Mouse (Mus musculus): ENCODE measurements around the gene Tfam. TPM values are rescaled to one million over a fixed set of nuclear protein-coding genes. Genes with fewer than 3 reads are reported as not detected.

Gene Tfam
- total RNA-seq, 2 experiments from 2014 or later, result 63.2 to 100 TPM

DNA sequence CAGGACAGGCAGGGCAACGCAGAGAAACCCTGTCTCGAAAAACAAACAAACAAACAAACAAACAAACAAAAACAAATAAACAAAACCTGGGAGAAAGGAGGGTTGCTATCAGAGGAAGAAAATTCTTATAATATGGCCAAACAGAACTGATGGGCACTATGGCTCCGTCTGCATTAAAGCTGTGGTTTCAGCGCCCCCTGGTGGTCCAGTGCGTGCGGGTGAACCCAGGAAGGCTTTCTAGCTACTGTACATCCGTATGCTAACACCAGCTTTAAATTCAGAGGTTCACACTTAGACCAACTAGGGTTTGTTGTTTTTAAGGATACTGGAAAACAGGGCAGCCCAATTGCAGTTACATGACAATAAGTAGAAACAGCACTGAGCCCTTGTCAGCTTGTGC, 12.2 kb downstream of the Tfam start:
- peak; percentile 94 for ATAC-seq (replicated peaks; ENCODE audit: poor library complexity)

DNA sequence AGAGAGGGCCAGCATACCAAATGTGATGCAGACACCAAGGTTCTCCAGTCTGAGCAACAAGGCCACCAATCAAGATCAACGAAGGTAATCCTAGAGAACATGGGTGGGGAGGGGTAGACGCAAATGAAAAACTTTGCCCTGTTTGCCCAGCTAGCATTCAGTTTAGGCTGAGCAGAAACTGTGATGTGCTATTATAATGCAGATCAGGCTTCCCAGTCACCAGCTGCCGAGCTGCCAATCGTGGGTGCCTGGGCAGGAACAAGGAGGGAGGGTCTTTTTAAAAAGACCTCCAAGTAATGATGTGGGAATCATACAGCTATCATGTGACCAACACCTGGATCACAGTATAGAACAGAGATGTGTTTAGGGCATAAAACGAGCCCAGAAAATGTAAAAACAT, 15.0 kb downstream of the Tfam start:
- ATAC-seq (replicated peaks; ENCODE audit: poor library complexity), result no peak

DNA sequence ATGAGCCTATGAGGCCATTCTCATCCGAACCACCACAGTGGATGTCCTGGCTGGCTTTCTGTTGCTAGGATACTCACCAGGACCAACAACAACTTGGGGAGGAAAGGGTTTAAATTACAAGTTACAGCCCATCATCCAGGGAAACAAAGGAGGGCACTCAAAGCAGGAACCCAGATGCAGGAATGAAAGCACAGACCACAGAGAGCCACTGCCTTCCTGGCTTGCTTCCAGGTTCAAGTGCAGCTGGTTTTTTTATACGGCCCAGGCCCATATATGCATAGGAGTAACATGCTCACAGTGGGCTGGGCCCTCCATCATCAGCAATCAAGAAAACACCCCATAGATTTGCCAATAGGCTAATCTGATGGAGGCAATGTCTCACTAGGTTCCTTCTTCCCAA, 15.4 kb downstream of the Tfam start:
- no peak for ATAC-seq (replicated peaks; ENCODE audit: poor library complexity)

DNA sequence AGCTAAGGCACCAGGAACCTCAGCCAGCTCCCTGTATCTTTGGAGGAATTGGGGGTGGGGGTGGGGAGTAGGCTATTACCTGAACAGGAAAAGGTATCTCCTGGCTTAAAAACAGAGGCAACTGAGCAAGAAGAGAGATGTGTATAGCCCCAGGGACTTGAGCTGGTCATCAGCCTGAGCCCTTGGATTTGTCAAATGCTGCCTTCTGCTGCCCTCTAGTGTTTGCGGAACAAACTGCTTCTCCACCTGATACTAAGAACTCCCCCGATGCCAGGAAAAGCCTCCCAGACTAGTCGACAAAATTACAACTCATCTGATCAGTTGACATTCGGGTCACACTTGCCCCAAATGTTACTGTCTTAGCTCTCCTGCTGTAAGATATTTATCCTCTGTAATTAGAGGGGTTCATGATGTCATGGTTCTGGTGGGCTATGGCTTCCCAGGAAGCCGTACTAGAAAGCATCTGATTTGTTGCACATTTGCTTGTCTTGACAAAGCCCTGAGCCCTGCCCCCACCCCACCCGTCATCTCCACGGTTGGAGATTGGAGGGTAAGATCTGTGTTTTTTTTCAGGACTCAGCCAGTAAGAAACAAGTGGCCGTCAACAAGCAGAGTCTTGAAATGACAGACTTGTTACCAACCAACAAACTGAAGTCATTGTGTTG, 19.7 kb downstream of the Tfam start:
- ATAC-seq (replicated peaks; ENCODE audit: poor library complexity), result peak; percentile 92

DNA sequence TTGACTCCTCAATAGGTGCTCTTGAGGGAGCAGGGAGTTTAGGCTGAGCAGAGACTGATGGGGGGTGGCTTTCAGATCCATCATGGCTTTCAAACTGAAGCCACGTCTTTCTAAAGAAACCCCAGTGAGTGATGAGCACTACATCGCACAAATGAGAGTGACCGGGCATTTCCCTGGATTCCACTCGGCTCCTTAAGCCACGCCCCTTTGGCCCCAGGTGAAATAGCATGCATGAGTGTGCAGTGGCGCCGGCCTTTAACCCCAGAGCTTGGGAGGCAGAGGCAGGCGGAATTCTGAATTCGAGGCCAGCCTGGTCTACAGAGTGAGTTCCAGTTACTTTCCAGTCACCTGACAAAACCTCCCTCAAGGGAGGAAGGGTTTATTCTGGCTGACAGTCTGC, 22.1 kb downstream of the Tfam start:
- no peak for ATAC-seq (replicated peaks; ENCODE audit: poor library complexity)

DNA sequence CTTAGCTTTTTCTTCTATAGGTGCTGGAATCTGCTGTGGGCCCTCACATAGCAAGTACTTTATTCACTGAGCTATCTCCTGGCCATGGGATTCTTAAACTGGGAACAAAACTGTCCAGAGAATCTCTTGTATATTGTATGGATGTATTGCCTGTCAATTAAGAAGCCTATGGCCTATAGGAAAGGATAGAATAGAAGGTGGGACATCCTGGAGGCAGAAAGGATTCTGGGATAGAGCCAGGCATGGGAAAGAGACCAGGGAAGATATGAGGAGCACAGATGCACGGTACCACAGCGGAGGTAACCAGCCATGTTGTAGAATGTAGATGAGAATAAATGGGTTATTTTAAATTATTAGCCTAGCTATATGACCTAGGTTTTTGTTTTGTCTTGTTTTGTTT, 36.6 kb downstream of the Tfam start:
- ATAC-seq (replicated peaks; ENCODE audit: poor library complexity), result no peak

DNA sequence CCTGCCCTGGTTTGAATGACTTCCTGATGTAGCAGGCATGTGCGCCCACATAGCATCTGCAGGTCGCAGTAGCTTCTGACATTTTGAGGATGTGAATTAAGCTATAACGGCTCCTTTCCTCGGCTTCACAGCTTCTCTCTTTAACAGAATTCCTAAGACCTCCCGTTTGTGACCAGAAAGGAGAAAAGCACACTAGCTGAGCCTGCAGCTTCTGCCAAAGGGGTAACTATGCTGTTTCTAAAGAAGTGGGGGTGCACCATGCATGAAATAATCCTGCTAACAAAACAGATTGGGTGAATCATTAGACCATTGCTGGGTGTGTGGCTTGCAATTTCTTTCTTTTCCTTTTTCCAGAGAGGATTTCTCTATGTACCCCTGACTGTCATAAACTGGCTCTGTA, 37.1 kb downstream of the Tfam start:
- no peak for ATAC-seq (replicated peaks; ENCODE audit: poor library complexity)

DNA sequence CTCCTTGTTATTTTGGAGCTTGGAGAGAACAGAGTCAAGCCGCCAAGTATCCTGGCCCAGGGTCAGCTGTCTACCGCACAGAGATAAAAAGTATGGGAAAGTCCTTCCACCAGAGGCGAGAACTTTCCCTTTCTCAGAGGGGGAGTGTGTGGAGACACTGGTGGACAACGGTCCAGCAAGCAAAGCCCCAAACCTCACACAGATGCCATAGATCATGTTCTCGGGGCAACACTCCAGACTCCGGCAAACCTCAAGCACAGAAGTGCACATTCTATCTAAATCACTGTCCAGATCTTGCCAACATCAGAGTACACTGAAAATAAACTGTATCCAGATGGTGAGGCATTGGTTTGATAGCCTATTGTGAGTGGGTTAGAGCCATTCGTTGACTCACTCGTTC, 39.4 kb downstream of the Tfam start:
- ATAC-seq (replicated peaks; ENCODE audit: poor library complexity), result no peak

DNA sequence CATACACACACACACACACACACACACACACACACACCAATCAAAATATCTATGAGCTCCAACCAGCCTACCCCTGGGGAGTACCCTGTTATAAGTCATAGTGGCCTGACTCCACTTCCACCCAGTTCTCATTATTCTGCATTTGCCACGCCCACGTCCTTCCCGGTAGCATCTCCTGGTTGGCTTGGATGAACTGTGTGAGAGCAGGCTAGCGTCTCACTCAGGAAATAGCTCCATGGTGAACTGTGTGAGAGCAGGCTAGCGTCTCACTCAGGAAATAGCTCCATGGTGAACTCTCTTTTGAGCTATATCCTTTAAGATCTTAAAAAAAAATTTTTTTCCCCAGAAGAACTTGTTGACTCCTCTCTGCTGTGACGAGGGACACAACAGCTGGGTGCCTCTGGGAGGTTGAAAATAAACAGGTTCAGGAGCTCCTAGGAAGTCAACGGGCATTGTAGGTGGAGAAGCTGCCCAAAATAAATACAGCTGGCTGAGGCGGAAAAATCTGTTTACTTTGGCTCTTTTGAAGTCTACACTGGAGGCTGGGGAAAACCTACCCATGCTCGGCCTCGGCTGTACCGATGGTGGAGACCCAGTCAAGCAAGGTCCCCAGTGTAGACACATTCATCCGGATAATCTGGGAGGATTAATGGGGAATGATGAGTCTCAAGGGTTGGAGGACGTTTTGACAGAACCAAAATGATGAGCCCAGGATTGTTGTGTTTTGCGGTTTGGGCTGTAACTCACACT, 40.9 kb downstream of the Tfam start:
- no peak for ATAC-seq (replicated peaks; ENCODE audit: poor library complexity)

DNA sequence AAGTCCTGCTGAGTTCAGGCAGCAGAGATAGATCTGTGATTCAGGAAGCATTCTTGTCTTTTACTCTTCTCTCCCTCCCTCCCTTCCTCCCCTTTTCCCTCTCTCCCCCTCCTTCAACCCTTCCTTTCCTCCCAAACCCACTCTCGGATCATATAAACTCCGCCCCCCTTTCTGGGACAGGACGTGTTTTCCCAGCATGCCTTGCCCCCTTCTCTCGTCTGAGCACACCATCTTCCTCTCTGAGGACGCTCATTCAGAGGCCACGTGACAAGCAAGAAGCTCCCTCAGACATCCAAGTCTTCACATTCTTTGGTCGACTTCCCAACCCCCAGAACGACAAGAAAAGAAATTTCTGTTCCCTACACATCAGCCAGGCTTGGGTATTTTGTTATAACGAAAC, 42.6 kb downstream of the Tfam start:
- ATAC-seq (replicated peaks; ENCODE audit: poor library complexity), result no peak

DNA sequence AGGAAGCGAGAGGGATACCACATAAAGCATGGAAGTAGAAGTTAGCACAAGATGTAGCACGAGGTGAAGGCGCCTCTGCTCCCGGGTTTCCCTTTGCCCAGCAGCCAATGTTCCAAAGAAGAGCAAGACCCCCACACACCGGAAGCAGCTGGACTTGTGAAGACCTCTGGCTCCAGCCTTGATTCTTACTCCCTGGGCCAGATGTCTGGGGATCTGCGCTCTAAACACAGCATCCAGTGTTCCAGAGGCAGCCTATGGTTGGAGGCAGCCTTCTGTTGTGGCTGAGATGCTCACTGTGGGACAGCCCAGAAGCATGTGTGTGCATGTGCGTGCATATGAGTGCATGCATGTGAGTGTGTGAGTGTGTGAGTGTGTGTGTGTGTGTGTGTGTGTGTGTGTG, 43.4 kb downstream of the Tfam start:
- no peak for ATAC-seq (replicated peaks; ENCODE audit: poor library complexity)

DNA sequence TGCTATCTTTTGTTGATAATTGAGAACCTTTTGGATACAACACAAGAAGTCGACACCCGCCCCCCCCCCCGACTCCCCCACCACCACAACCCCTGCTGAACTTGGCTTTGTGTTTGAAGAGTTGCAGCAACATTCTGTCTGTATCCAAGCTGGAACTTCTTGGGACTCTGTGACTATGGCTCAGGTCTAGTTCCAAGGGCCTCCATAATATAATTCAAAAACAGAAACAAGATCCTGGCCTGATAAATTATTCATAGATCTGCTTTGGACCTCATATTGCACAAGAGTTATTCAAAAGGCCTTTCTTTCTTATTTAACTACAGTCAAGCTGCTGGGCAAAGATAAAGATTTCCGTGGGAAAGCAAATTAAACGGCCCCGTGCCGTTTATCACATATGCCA, 44.8 kb downstream of the Tfam start:
- no peak for ATAC-seq (replicated peaks; ENCODE audit: poor library complexity)

DNA sequence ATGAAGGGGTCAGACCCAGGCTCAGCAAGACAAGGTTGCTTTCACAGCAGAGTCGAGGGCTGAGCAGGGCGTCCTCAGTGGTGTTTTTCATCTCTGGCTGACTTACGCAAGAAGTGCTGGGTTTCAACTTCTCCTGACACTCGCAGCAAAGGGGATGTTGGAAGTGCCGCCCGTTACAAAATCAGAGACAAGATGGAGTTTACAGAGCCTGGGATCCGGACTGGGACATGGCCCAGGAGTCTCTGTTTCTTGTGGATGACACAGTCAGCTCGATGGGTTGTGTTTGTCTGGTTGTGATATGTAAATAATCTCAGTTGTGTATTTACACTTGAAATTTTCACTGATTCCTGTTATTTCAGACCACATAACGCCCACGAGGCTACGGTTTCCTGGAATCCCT, 45.2 kb downstream of the Tfam start:
- no peak for ATAC-seq (replicated peaks; ENCODE audit: poor library complexity)

DNA sequence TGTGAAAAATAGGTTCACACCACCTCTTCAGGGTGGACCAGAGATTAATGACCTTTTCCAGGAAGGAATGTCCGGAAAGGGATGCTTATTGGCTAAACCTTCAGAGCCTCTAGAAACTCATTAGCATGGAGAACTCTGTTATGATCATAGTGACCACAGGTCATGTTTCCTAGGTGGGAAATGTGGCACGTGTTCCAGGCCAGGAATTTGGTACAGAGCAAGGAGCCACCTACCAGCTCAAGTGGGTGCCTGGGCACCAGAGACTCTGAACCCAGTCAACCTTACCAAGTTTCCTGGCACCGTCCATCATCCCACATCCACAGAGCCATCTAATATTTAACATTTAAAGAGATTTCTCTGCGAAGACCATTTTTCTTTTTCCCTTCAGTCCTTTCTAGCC, 49.4 kb downstream of the Tfam start:
- ATAC-seq (replicated peaks; ENCODE audit: poor library complexity), result no peak

DNA sequence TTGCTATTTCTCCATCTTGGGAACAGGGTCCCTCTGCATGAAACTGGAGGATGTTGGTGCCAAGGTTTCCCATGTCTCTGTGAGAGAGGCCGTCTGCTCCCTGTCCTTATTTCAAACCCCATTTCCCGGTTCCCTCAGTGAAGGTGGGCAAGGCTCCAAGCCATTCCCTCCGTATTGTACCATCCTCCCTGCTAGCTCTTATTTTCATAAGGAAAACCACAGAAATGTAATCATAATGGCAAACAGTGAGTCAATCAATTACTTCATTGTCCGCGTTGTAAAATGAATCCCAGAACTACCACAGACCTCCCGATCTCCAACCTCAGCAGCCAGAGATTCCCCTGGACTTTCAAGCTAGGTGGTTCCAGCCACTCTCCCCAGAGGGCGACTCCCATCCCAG, 53.0 kb downstream of the Tfam start:
- no peak for ATAC-seq (replicated peaks; ENCODE audit: poor library complexity)

DNA sequence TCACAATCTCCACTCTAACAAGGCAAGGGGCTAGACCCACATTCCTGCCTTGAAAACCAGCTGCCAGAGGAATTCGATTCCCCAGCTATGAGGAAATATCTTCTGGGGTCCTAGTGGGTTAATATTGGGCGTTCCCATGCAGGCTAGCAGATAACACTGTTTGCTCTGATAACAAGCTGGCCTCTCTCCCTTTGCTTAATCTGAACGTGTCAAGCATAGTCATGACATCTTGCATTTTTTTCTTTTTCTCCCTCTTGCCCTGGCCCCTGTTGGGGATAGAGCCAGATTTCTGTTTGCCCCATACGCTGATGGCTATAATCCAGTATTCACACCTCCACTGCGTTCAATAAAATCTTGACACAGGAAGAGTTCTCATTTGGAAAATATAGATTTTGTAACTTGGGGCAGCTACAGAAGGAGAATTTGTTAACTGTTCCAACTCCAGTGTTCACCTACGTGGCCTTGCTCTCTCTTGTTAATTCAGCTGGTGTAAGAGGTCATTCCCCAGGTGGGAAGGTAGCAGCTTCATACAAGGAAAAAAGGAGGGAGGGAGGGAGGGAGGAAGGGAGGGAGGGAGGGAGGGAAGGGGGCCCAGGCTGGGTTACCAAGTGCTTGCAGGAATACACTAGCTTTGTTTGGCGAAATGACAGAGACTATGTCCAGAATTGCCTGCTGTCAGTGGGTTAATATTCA, 54.6 kb downstream of the Tfam start:
- no peak for ATAC-seq (replicated peaks; ENCODE audit: poor library complexity)

DNA sequence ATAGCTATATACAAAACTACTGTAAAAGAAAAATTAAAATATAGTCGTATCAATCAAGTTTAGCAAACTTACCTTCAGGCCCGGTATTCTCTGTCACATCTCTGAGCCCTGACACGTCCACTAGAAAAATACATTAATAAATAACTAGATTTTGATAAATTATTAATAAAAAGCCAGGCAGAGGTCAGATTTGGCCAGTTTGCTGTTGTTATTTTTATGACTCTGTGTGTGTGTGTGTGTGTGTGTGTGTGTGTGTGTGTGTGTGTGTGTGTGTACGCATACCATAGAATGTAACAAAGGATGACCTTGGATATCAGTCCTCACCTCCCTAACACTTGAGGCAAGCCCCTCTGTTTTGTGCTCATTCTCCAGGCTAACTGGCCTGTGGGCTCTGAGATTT, 56.1 kb downstream of the Tfam start:
- ATAC-seq (replicated peaks; ENCODE audit: poor library complexity), result no peak

DNA sequence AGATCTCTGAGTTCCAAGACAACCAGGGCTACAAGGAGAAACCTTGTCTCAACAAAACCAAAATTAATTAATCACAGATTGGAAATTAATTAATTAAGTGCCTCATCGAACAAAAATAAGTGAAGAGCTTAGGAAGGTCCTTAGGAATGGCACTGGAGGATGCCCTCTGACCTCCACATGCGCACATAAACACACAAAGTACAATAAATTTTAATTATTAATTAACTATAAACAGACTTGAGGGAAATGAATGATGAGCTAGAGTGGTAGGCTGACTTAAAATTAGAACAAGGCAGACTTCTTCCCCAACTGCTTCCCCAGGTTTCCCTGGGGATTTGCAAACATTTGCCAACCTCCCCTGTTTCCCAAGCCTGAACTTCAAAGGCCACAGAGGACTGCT, 57.0 kb downstream of the Tfam start:
- no peak for ATAC-seq (replicated peaks; ENCODE audit: poor library complexity)

DNA sequence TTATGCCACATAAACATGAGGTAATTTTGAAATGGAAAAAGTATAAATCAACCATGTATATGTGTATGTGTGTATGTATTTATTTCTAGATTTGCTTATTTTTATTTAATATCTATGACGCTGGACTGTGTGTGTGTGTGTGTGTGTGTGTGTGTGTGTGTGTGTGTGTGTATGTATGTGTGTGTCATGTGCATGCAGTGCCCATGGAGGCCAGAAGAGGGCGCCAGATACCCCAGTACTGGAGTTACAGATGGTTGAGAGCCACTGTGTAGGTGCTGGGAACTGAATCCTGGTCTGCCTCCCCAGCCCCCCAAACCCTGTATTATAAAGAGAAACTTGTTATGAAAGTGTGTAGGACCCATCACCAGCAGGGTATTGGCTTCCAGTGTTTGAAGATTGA, 58.0 kb downstream of the Tfam start:
- no peak for ATAC-seq (replicated peaks; ENCODE audit: poor library complexity)

DNA sequence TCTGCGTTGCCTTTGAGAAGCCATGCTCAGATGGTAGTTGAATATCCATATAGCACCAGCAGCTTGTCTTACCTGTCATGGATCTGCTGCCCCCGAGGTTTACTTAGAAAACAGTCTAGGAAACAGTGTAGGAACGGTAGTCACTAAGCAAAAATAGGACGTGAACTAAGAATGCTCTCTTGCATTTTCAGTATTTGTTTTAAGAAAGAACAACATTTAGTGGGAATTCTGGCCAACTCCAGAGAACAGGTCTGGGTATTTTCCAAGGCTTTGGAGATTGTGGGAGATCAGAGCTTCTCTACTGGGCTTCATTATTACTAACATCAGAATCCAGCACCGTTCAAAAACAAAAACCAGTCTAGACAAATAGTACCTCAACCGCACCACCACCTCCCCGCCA, 60.9 kb downstream of the Tfam start:
- ATAC-seq (replicated peaks; ENCODE audit: poor library complexity), result no peak

DNA sequence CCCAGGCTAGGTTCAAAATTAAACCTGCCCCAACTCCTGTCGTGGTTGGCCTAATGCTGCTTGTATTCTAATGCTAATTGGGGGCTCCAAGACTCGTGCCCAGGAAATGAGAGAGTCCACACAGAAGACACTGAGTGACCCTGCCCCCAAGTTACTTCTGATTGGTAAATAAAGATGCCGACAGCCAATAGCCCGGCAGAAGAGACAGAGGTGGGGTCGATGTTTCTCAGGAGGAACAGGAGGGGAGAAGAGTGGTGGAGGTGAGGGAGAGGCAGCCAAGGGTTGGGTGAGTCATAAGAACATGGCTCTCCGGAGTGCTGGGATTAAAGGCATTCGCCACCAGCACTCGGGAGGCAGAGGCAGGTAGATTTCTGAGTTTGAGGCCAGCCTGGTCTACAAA, 61.7 kb downstream of the Tfam start:
- ATAC-seq (replicated peaks; ENCODE audit: poor library complexity), result no peak

All from megakaryocyte progenitor cell, adult 5-6 weeks (primary cell).